Mouse (Mus musculus): Measurements from ENCODE around the gene Smg5.

DNA sequence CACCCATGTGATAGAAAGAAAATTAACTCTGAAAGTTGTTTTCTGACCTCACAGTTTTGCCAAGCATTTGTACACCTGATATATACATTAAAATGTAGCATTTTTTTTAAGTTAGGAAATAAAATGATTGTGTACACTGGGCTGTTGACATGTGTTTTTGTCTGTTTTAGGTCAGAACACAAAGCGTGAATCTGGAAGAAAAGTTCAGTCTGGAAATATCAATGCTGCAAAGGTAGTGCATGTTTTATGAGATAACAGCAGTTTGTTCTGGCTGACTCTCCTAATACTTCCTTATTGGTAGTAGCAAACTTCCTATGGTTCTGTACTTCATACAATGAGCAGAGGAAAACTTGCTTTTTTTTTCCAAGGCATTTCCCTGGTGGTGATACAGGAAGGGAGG lies 36.9 kb upstream of the Smg5 start:
- TF ChIP-seq CTCF (IDR thresholded peaks at IDR 0.05; ENCODE audit: control insufficient read depth, insufficient read depth, insufficient read length) = no peak
- TF ChIP-seq FOSL1 (IDR thresholded peaks at IDR 0.05; ENCODE audit: insufficient read depth, low read length, poor library complexity, severe bottlenecking) = no peak
- no peak for TF ChIP-seq MAX (IDR thresholded peaks at IDR 0.05)
- TF ChIP-seq MYOG (IDR thresholded peaks at IDR 0.05; ENCODE audit: control insufficient read depth, extremely low read depth, insufficient read length) = no peak
- TF ChIP-seq MYOD1 (IDR thresholded peaks at IDR 0.05; ENCODE audit: control insufficient read depth, insufficient read length, low read depth) = no peak
- no peak for TF ChIP-seq USF1 (IDR thresholded peaks at IDR 0.05; ENCODE audit: low read depth)
